Mouse (Mus musculus): ENCODE measurements at regions not wholly inside any gene's neighbourhood (a gene's known extent, or its start where the extent isn't known, plus 50 kb on each side); places are given as distances from the start of the nearest gene placed in this dataset.

GRCm38 (mm10) chr7:124455659-124456058 lies 473.0 kb downstream of the Hs3st4 start:
- no peak for DNase-seq

- no peak for DNase-seq
Observed at GRCm38 (mm10) chr7:124487326-124487725, 504.7 kb downstream of the Hs3st4 start.

GRCm38 (mm10) chr7:124491109-124491793 lies 508.6 kb downstream of the Hs3st4 start:
- no peak for DNase-seq

- DNase-seq, result no peak
Observed at GRCm38 (mm10) chr7:124491851-124492390, 509.3 kb downstream of the Hs3st4 start.

- DNase-seq, result no peak
Observed at GRCm38 (mm10) chr7:124500636-124501035, 518.0 kb downstream of the Hs3st4 start.

- no peak for DNase-seq
Observed at GRCm38 (mm10) chr7:124502760-124503159, 520.1 kb downstream of the Hs3st4 start.

GRCm38 (mm10) chr7:124549038-124549437 lies 566.4 kb downstream of the Hs3st4 start:
- DNase-seq, result no peak

GRCm38 (mm10) chr7:124557213-124557612 lies 574.5 kb downstream of the Hs3st4 start:
- no peak for DNase-seq

- DNase-seq, result no peak
Observed at GRCm38 (mm10) chr7:124570804-124571203, 588.1 kb downstream of the Hs3st4 start.

GRCm38 (mm10) chr7:124573666-124574065 lies 591.0 kb downstream of the Hs3st4 start:
- DNase-seq, result no peak

- no peak for DNase-seq
Observed at GRCm38 (mm10) chr7:124581342-124581741, 598.7 kb downstream of the Hs3st4 start.

- no peak for DNase-seq
Observed at GRCm38 (mm10) chr7:124585296-124585695, 602.6 kb downstream of the Hs3st4 start.

- DNase-seq, result no peak
Observed at GRCm38 (mm10) chr7:124591369-124591768, 608.7 kb downstream of the Hs3st4 start.

GRCm38 (mm10) chr7:124593462-124593861 lies 610.8 kb downstream of the Hs3st4 start:
- no peak for DNase-seq

GRCm38 (mm10) chr7:124600767-124601166 lies 618.1 kb downstream of the Hs3st4 start:
- no peak for DNase-seq

- no peak for DNase-seq
Observed at GRCm38 (mm10) chr7:124604581-124604980, 621.9 kb downstream of the Hs3st4 start.

GRCm38 (mm10) chr7:124605978-124606377 lies 623.3 kb downstream of the Hs3st4 start:
- no peak for DNase-seq

GRCm38 (mm10) chr7:124607061-124607460 lies 624.4 kb downstream of the Hs3st4 start:
- no peak for DNase-seq

- no peak for DNase-seq
Observed at GRCm38 (mm10) chr7:124610437-124610836, 627.8 kb downstream of the Hs3st4 start.

GRCm38 (mm10) chr7:124647131-124647530 lies 664.5 kb downstream of the Hs3st4 start:
- DNase-seq, result no peak

GRCm38 (mm10) chr7:124667180-124667968 lies 684.7 kb downstream of the Hs3st4 start:
- no peak for DNase-seq

- DNase-seq, result no peak
Observed at GRCm38 (mm10) chr7:124668058-124668457, 685.4 kb downstream of the Hs3st4 start.

- DNase-seq, result no peak
Observed at GRCm38 (mm10) chr7:124670477-124670876, 687.8 kb downstream of the Hs3st4 start.

GRCm38 (mm10) chr7:124671117-124671516 lies 688.4 kb downstream of the Hs3st4 start:
- no peak for DNase-seq
